Mouse (Mus musculus) kidney, embryonic 15.5 days (tissue): ENCODE data around the gene Aaed1. TPM values are rescaled to one million over a fixed set of nuclear protein-coding genes. Genes with fewer than 3 reads are reported as not detected.
"Not testable (repeated sequence)": the region's sequence is repeated elsewhere in the genome, so short reads cannot be mapped to it uniquely, and the experiment has no call there.

Experiments used
- ATAC-seq: fragments of 200-750 bp; cut with Nextera tagmentation; replicated peaks from 2 replicates; pipeline ENCODE4 v1.8.0; 2017; ENCODE audit warnings: moderate TSS enrichment; ENCODE audit not compliant: low FRiP score
- H3K27ac ChIP-seq: fragments of 300-500 bp; sonication (generic); 2 replicates; pipeline ENCODE4 v1.5.1; 2015; ENCODE audit warnings: mild to moderate bottlenecking, inconsistent platforms
- H3K27me3 ChIP-seq: fragments of 300-500 bp; sonication (generic); 2 replicates; pipeline ENCODE4 v1.6.1; 2015; ENCODE audit warnings: inconsistent platforms
- H3K36me3 ChIP-seq: fragments of 300-500 bp; sonication (generic); 2 replicates; pipeline ENCODE4 v1.6.1; 2015; ENCODE audit warnings: inconsistent platforms
- H3K4me1 ChIP-seq: fragments of 300-500 bp; sonication (generic); 2 replicates; pipeline ENCODE4 v1.6.1; 2015; ENCODE audit warnings: inconsistent platforms
- H3K4me2 ChIP-seq: fragments of 300-500 bp; sonication (generic); 2 replicates; pipeline ENCODE4 v1.6.1; 2015; ENCODE audit warnings: moderate library complexity, mild to moderate bottlenecking, inconsistent platforms
- H3K4me3 ChIP-seq: fragments of 300-500 bp; sonication (generic); replicated peaks from 2 replicates; pipeline ENCODE4 v1.5.1; 2015; ENCODE audit warnings: mild to moderate bottlenecking, inconsistent platforms
- H3K9ac ChIP-seq: fragments of 300-500 bp; sonication (generic); 2 replicates; pipeline ENCODE4 v1.6.1; 2015; ENCODE audit warnings: mild to moderate bottlenecking, inconsistent platforms
- H3K9me3 ChIP-seq: fragments of 300-500 bp; sonication (generic); replicated peaks from 2 replicates; pipeline ENCODE4 v1.6.1; 2016; ENCODE audit warnings: inconsistent platforms
- WGBS: fragments of 180-500 bp; shearing (Covaris S2); methylation state at CpG from one replicate; pipeline ENCODE4 v1.1.7; 2015; ENCODE audit warnings: mixed read lengths; 5-methylcytosine and 5-hydroxymethylcytosine counted together
- polyA plus RNA-seq: library from polyadenylated mRNA; unstranded; fragments of >200 nt; fragmentation: Nextera tagmentation; extraction: Ambion mirVana; gene quantifications from 2 replicates; pipeline ENCODE4 v1.2.1, GENCODE M21; 2015

The Aaed1 gene
- polyA plus RNA-seq, 1 experiment from 2014 or later = 58.1 TPM

GRCm38 (mm10) chr13:64267151-64267550 lies 45.4 kb downstream of the Aaed1 start:
- H3K27me3 ChIP-seq = no peaks in the 10 kb centered on the region
- H3K4me3 ChIP-seq = no peak overlapping the region
- WGBS = 16% methylated on average over 9 of the region's 9 CpGs
- peak; percentile 84 for ATAC-seq
- no peaks in the 10 kb centered on the region for H3K9me3 ChIP-seq
- no peak overlapping the region for H3K4me2 ChIP-seq
- no peaks in the 10 kb centered on the region for H3K4me1 ChIP-seq
- no peak overlapping the region for H3K9ac ChIP-seq
- no peaks in the 10 kb centered on the region for H3K36me3 ChIP-seq
- H3K27ac ChIP-seq = no peak overlapping the region

DNA sequence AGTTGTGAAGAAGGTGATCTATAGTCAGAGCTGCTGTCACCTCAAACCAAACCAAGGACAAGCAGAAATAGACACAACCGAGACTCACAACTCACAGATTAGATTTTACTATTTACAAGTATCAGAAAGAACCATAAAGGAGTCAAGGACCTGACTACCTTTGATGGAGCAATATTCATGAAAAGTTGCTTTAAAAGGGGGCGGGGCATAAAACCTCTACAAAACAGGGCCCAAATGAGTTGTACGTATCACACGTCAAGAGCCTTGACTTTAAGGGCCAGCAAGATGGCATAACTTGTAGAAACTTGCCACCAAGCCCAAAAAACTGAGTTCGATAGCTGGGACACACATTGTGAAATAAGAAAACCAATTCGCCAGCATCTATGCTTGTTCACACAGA lies 47.9 kb downstream of the Aaed1 start:
- no peak overlapping the region for H3K9ac ChIP-seq
- H3K4me2 ChIP-seq = no peak overlapping the region
- no peak overlapping the region for H3K4me3 ChIP-seq
- H3K27me3 ChIP-seq = no peaks in the 10 kb centered on the region
- ATAC-seq = no peak
- no peaks in the 10 kb centered on the region for H3K4me1 ChIP-seq
- H3K27ac ChIP-seq = no peak overlapping the region
- WGBS = 91% methylated on average over 6 of the region's 6 CpGs
- H3K36me3 ChIP-seq = no peaks in the 10 kb centered on the region
- no peaks in the 10 kb centered on the region for H3K9me3 ChIP-seq

DNA sequence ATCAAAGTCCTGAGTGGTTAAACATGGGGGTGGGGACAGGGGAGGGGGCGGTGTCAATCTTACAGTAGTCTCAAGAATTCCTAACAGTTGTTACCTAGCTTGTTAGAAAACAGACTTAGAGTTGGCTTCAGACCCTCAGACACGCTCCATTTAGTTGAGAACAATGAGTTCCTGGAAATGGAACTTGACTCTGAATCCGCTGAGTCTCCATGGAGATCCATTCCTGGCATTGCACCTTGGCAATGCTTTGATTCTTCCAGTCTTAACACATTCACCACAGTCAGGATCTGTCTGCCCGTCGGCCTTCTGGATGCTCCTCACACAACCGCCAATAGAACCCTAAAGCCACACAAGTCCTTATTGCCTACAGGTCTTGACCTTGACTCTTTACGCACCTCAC lies 52.6 kb downstream of the Aaed1 start:
- H3K9me3 ChIP-seq = no peaks in the 10 kb centered on the region
- H3K4me1 ChIP-seq = 0 out of 2 replicates have a peak, but pooled peaks cover 4% of the 10 kb centered on the region
- no peak overlapping the region for H3K4me2 ChIP-seq
- H3K27ac ChIP-seq = no peak overlapping the region
- H3K9ac ChIP-seq = no peak overlapping the region
- H3K36me3 ChIP-seq = no peaks in the 10 kb centered on the region
- no peaks in the 10 kb centered on the region for H3K27me3 ChIP-seq
- H3K4me3 ChIP-seq = no peak overlapping the region
- WGBS = 87% methylated on average over 7 of the region's 7 CpGs
- 0 out of 2 replicates have a peak, but pooled peaks have one; percentile 49 for ATAC-seq

DNA sequence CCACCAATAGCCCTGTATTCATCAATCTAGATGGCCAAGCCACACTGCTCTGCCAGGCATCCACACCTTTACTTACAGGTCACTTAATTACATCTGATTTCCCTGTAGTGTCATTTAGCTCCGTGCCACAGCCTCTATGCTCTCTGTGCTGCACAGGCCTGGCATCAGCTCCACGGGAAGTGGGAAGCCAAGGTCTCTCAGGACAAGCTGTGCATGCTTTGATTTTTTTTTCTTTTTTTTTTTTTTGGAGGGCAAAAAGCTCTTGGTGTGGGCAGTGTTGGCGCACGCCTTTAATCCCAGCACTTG lies 54.0 kb downstream of the Aaed1 start:
- Histone ChIP-seq H3K4me2 (no peak overlapping the region), H3K4me1 (0 out of 2 replicates have a peak, but pooled peaks cover 4% of the 10 kb centered on the region), H3K4me3 (no peak overlapping the region), H3K9me3 (no peaks in the 10 kb centered on the region), H3K27ac (no peak overlapping the region), H3K27me3 (no peaks in the 10 kb centered on the region), H3K36me3 (no peaks in the 10 kb centered on the region), H3K9ac (no peak overlapping the region)
- ATAC-seq = no peak
- 77% methylated on average over 4 of the region's 4 CpGs for WGBS

GRCm38 (mm10) chr13:64257814-64258515 lies 54.5 kb downstream of the Aaed1 start:
- 32% methylated on average over 5 of the region's 5 CpGs for WGBS
- H3K27ac ChIP-seq = no peak overlapping the region
- H3K9me3 ChIP-seq = no peaks in the 10 kb centered on the region
- no peaks in the 10 kb centered on the region for H3K36me3 ChIP-seq
- no peak overlapping the region for H3K4me3 ChIP-seq
- no peaks in the 10 kb centered on the region for H3K27me3 ChIP-seq
- ATAC-seq = no peak
- no peak overlapping the region for H3K9ac ChIP-seq
- 0 out of 2 replicates have a peak, but pooled peaks cover 4% of the 10 kb centered on the region for H3K4me1 ChIP-seq
- no peak overlapping the region for H3K4me2 ChIP-seq

- Histone ChIP-seq H3K27me3 (no peaks in the 10 kb centered on the region), H3K4me1 (0 out of 2 replicates have a peak, but pooled peaks cover 4% of the 10 kb centered on the region), H3K4me2 (no peak overlapping the region), H3K9ac (no peak overlapping the region), H3K9me3 (no peaks in the 10 kb centered on the region), H3K36me3 (no peaks in the 10 kb centered on the region), H3K4me3 (no peak overlapping the region), H3K27ac (no peak overlapping the region)
- 62% methylated on average over 12 of the region's 12 CpGs for WGBS
- peak; percentile 69 for ATAC-seq
Measured at GRCm38 (mm10) chr13:64257010-64257813, 55.3 kb downstream of the Aaed1 start.

GRCm38 (mm10) chr13:64254185-64254584 lies 58.3 kb downstream of the Aaed1 start:
- H3K4me2 ChIP-seq, H3K36me3 ChIP-seq, ATAC-seq, H3K9me3 ChIP-seq, H3K27ac ChIP-seq, H3K4me3 ChIP-seq, H3K4me1 ChIP-seq, H3K27me3 ChIP-seq, H3K9ac ChIP-seq: not testable (repeated sequence)
- WGBS = 77% methylated on average over 11 of the region's 11 CpGs

DNA sequence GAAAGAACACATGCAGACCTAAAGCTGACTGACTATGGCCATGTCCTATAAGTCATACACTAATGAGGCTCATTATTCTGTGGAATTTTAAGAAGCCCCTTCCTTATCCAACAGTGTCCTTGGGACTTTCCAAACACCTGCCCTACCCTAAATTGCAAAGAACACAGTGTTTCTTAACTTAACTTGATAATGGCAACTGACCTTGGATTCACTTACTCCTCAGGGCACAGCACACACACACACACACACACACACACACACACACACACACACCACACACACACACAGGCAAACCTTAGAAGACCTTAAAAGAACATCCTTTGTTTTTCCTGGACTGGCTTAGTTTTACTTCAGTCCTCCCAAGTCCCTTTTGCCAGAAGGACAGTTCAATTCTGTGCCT lies 58.8 kb downstream of the Aaed1 start:
- no peak for ATAC-seq
- Histone ChIP-seq H3K9me3 (no peaks in the 10 kb centered on the region), H3K27me3 (no peaks in the 10 kb centered on the region), H3K9ac (no peak overlapping the region), H3K36me3 (no peaks in the 10 kb centered on the region), H3K4me3 (no peak overlapping the region), H3K4me2 (no peak overlapping the region), H3K27ac (no peak overlapping the region), H3K4me1 (peaks cover 11% of the 10 kb centered on the region)

GRCm38 (mm10) chr13:64252147-64252546 lies 60.4 kb downstream of the Aaed1 start:
- H3K4me3 ChIP-seq = no peak overlapping the region
- H3K4me2 ChIP-seq = no peak overlapping the region
- no peaks in the 10 kb centered on the region for H3K9me3 ChIP-seq
- ATAC-seq = no peak
- no peak overlapping the region for H3K27ac ChIP-seq
- no peak overlapping the region for H3K9ac ChIP-seq
- no peaks in the 10 kb centered on the region for H3K36me3 ChIP-seq
- no peaks in the 10 kb centered on the region for H3K27me3 ChIP-seq
- WGBS = 66% methylated on average over 5 of the region's 5 CpGs
- peaks cover 18% of the 10 kb centered on the region for H3K4me1 ChIP-seq

DNA sequence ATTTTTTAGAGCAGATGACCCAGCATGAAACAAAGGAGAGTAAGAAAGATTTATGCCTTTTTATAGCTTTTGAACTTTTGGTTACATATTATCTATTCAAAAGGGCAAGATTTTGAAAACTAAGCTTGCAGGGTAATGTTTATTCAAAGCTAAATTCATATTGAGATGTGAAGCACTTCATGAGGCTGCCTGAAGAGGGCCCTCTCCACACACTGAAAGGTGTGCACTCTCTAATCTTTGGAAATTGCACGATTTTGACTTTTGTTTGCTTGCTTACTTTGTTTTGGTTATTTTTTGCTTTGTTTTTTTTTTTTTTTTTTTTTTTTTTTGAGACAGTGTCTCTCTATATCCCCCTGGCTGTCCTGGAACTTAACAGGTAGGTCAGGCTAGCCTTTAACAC lies 62.1 kb downstream of the Aaed1 start:
- Histone ChIP-seq H3K4me3 (no peak overlapping the region), H3K4me2 (no peak overlapping the region), H3K4me1 (peaks cover 15% of the 10 kb centered on the region), H3K27ac (no peak overlapping the region), H3K27me3 (no peaks in the 10 kb centered on the region), H3K9ac (no peak overlapping the region), H3K36me3 (no peaks in the 10 kb centered on the region), H3K9me3 (no peaks in the 10 kb centered on the region)
- ATAC-seq = no peak
- WGBS = 30% methylated on average over 1 of the region's 1 CpGs

DNA sequence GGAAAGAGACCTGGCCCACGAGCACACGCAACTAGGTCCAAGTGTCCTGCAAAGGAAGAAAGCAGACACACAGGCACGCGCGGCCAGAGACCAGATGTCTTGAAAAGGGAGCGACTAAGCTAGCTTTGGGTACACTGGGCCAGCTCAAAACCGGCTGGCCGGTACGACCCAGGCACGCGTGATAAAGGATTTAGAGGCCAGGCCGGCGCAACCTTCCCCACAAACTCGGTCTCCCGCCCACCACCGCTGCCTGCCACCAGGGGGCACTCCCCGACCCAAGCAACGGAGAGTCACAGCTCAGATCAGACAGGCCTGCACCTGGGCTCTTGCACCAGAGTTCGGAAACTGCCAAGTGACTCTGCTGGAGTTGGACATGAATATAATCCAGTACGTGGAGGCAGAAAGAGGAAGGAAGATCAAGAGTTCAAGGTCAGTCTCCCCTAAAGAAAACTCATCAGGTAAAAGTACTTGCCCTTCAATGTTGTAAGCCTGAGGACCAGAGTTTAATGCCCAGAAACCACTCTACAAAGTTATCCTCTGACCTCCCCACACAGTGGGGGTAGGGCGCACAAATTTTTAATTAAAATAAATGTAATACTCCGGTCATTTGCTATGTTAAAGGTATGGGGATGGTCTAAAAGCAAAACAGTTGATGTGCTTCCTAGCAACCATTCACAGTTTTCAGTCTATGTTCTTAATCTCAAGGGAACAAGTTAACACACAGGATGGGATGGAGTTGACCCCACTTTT lies 63.6 kb downstream of the Aaed1 start:
- peak; percentile 87 for ATAC-seq
- Histone ChIP-seq H3K4me2 (peak overlapping the region; percentile 93), H3K9me3 (no peaks in the 10 kb centered on the region), H3K27ac (peak overlapping the region; percentile 58; the same call in 1 of the 2 replicates), H3K4me3 (peak overlapping the region; percentile 64), H3K4me1 (peaks cover 15% of the 10 kb centered on the region), H3K36me3 (no peaks in the 10 kb centered on the region), H3K9ac (peak overlapping the region; percentile 62), H3K27me3 (no peaks in the 10 kb centered on the region)
- WGBS = 7% methylated on average over 22 of the region's 22 CpGs

DNA sequence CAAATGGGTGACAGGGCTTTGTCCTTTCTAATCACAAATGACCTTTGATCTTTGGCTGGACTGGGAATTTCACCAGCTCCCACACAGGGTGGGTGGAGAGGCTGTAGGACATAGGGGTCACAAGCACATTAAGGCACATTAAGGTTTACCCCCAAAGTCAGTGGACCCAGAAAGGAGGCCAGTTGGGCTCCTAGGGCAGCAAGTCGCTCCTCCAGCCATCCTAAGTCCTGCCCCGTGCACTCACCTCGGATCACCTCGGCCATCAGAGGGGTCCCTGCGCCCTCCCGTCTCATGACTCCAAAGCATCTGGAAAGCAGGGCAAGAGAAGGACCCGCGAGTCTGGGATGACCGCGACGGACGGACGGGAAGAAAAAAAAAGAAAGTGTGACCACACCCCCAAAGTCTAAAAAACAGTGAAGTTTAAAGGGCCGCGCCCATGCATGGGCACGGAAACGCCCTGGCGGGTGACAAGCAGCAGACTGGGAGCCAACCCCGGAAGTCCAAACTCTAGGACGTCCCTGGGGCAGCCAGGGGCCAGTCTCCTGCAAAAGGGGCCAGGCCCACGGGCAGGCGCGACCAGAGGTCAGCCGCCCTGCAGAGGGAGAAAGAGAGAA lies 64.2 kb downstream of the Aaed1 start:
- no peaks in the 10 kb centered on the region for H3K27me3 ChIP-seq
- H3K4me2 ChIP-seq = peak overlapping the region; percentile 93
- WGBS = 2% methylated on average over 24 of the region's 24 CpGs
- peak overlapping the region; percentile 58; the same call in 1 of the 2 replicates for H3K27ac ChIP-seq
- H3K9me3 ChIP-seq = no peaks in the 10 kb centered on the region
- H3K36me3 ChIP-seq = no peaks in the 10 kb centered on the region
- peaks cover 15% of the 10 kb centered on the region for H3K4me1 ChIP-seq
- peak overlapping the region; percentile 64 for H3K4me3 ChIP-seq
- peak overlapping the region; percentile 62 for H3K9ac ChIP-seq
- ATAC-seq = peak; percentile 95
